Mouse (Mus musculus): Measurements from ENCODE around the gene Gm10720.
"Not testable (repeated sequence)": the region's sequence is repeated elsewhere in the genome, so short reads cannot be mapped to it uniquely, and the experiment has no call there.

DNA sequence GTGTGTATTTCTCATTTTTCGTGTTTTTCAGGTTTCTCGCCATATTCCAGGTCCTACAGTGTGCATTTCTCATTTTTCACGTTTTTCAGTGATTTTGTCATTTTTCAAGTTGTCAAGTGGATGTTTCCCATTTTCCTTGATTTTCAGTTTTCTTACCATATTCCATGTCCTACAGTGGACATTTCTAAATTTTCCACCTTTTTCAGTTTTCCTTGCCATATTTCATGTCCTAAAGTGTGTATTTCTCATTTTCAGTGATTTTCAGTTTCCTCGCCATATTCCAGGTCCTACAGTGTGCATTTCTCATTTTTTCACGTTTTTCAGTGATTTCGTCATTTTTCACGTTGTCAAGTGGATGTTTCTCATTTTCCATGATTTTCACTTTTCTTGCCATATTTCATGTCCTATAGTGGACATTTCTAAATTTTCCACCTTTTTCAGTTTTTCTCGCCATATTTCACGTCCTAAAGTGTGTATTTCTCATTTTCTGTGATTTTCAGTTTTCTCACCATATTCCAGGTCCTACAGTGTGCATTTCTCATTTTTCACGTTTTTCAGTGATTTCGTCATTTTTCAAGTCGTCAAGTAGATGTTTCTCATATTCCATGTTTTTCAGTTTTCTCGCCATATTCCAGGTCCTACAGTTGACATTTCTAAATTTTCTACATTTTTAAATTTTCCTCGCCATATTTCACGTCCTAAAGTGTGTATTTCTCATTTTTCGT is 14.0 kb downstream of the Gm10720 start:
- not testable (repeated sequence) for TF ChIP-seq EP300, CTCF (IDR thresholded peaks at IDR 0.05; ENCODE audit: low read depth)

All from liver, embryonic 14.5 days (tissue).